Mouse (Mus musculus): ENCODE measurements at regions not wholly inside any gene's neighbourhood (a gene's known extent, or its start where the extent isn't known, plus 50 kb on each side); places are given as distances from the start of the nearest gene placed in this dataset.

DNA sequence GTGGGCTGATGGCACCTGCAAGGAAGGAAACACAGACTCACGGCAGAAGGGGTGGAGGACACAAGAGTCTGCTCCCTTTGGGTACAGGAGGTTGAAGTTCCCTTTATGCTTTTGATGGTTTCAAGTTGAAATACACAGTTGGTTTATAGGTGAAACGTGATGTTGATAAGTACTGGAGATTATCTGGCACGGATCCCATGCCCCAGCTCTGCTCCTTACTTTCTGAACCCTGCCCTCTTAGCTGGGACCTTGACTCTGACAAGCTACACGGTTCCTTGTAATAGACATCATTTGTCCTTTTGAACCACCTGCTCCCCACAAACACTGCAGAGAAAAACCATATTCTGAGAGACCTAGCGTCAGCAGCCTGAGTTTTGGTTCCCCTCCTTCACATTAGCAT, 363.4 kb upstream of the Dynlrb2 start:
- Histone ChIP-seq H3K27ac (ENCODE audit: low read depth) (no peak overlapping the region), H3K27me3 (ENCODE audit: control insufficient read depth, insufficient read depth, low read length) (no peaks in the 10 kb centered on the region), H3K4me3 (ENCODE audit: low read depth, low read length) (no peak overlapping the region), H3K4me2 (ENCODE audit: low read depth, low read length) (no peak overlapping the region), H3K36me3 (replicated peaks; ENCODE audit: control insufficient read depth, insufficient read depth, low read length) (no peaks in the 10 kb centered on the region), H3K9ac (replicated peaks; ENCODE audit: low read depth, low read length) (no peak overlapping the region), H3K9me3 (replicated peaks; ENCODE audit: control insufficient read depth, low read length) (no peaks in the 10 kb centered on the region), H3K4me1 (ENCODE audit: control insufficient read depth, insufficient read depth) (no peaks in the 10 kb centered on the region)
- ATAC-seq (ENCODE audit: insufficient read depth, low read depth): no peak
- TF ChIP-seq CTCF (IDR thresholded peaks at IDR 0.05; ENCODE audit: low read depth) (no peak), EP300 (IDR thresholded peaks at IDR 0.05; ENCODE audit: low read depth) (no peak)
- no peak for DNase-seq (ENCODE audit: low spot score)
- WGBS: 67% methylated on average over 5 of the region's 5 CpGs

DNA sequence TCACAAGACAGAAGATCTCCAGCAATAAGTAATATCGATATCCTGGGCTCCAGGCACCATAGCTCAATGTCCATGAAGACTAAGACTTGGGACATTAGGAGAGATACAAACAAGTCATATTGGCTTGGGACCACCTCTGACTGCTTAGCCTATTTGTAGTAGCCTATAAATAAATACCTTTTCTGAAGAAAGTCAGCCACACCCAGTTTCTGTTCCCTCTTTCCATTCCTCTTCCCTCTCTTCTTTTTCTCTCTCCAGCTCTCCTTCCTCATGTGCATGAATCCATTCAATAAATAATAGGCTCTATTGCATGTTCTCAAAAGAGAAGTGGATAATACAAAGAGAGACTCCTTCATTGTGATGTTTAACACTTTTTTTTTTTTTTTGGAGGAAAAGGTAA, 364.8 kb upstream of the Dynlrb2 start:
- no peaks in the 10 kb centered on the region for H3K36me3 ChIP-seq (replicated peaks; ENCODE audit: control insufficient read depth, insufficient read depth, low read length)
- H3K27ac ChIP-seq (ENCODE audit: low read depth): no peak overlapping the region
- H3K9me3 ChIP-seq (replicated peaks; ENCODE audit: control insufficient read depth, low read length): no peaks in the 10 kb centered on the region
- no peaks in the 10 kb centered on the region for H3K27me3 ChIP-seq (ENCODE audit: control insufficient read depth, insufficient read depth, low read length)
- no peaks in the 10 kb centered on the region for H3K4me1 ChIP-seq (ENCODE audit: control insufficient read depth, insufficient read depth)
- ATAC-seq (ENCODE audit: insufficient read depth, low read depth) (no peak), DNase-seq (ENCODE audit: low spot score) (no peak)
- H3K4me3 ChIP-seq (ENCODE audit: low read depth, low read length): no peak overlapping the region
- TF ChIP-seq CTCF (IDR thresholded peaks at IDR 0.05; ENCODE audit: low read depth): no peak
- no peak overlapping the region for H3K9ac ChIP-seq (replicated peaks; ENCODE audit: low read depth, low read length)
- WGBS: 72% methylated on average over 1 of the region's 1 CpGs
- no peak overlapping the region for H3K4me2 ChIP-seq (ENCODE audit: low read depth, low read length)

- H3K4me2 ChIP-seq (ENCODE audit: low read depth, low read length): no peak overlapping the region
- no peaks in the 10 kb centered on the region for H3K36me3 ChIP-seq (replicated peaks; ENCODE audit: control insufficient read depth, insufficient read depth, low read length)
- H3K9me3 ChIP-seq (replicated peaks; ENCODE audit: control insufficient read depth, low read length): no peaks in the 10 kb centered on the region
- no peak overlapping the region for H3K4me3 ChIP-seq (ENCODE audit: low read depth, low read length)
- TF ChIP-seq EP300 (IDR thresholded peaks at IDR 0.05; ENCODE audit: low read depth): no peak
- no peak for TF ChIP-seq CTCF (IDR thresholded peaks at IDR 0.05; ENCODE audit: low read depth)
- H3K4me1 ChIP-seq (ENCODE audit: control insufficient read depth, insufficient read depth): 0 out of 2 replicates have a peak, but pooled peaks cover 10% of the 10 kb centered on the region
- H3K9ac ChIP-seq (replicated peaks; ENCODE audit: low read depth, low read length): no peak overlapping the region
- no peak overlapping the region for H3K27ac ChIP-seq (ENCODE audit: low read depth)
- WGBS: 67% methylated on average over 2 of the region's 2 CpGs
- H3K27me3 ChIP-seq (ENCODE audit: control insufficient read depth, insufficient read depth, low read length): no peaks in the 10 kb centered on the region
- DNase-seq (ENCODE audit: low spot score) (no peak), ATAC-seq (ENCODE audit: insufficient read depth, low read depth) (no peak)
These were observed 367.0 kb upstream of the Dynlrb2 start for GRCm38 (mm10) chr8:116137765-116138164.

DNA sequence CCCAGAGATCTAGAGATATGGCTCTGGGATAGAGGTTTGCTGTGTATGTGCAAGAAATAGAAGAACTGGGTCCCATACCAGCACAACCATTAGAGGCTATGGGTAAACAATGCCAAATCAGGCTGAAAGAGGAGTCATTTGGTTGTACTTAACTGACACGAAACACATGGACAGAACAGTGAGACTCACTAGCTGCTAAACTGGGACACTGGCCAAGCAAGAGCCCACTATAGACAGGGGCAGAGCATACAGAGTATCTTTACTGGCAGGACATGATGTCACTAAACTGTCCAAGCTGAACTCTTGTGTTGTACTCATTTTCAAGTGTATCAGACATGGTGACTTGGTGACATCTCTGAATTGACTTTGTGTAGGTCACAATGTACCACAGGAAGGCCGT, 371.3 kb upstream of the Dynlrb2 start:
- H3K9ac ChIP-seq (replicated peaks; ENCODE audit: low read depth, low read length): no peak overlapping the region
- 47% methylated on average over 2 of the region's 2 CpGs for WGBS
- H3K4me1 ChIP-seq (ENCODE audit: control insufficient read depth, insufficient read depth): 0 out of 2 replicates have a peak, but pooled peaks cover 10% of the 10 kb centered on the region
- H3K36me3 ChIP-seq (replicated peaks; ENCODE audit: control insufficient read depth, insufficient read depth, low read length): no peaks in the 10 kb centered on the region
- DNase-seq (ENCODE audit: low spot score): no peak
- TF ChIP-seq CTCF (IDR thresholded peaks at IDR 0.05; ENCODE audit: low read depth) (no peak), EP300 (IDR thresholded peaks at IDR 0.05; ENCODE audit: low read depth) (no peak)
- no peak overlapping the region for H3K4me2 ChIP-seq (ENCODE audit: low read depth, low read length)
- H3K9me3 ChIP-seq (replicated peaks; ENCODE audit: control insufficient read depth, low read length): no peaks in the 10 kb centered on the region
- H3K27me3 ChIP-seq (ENCODE audit: control insufficient read depth, insufficient read depth, low read length): no peaks in the 10 kb centered on the region
- no peak overlapping the region for H3K4me3 ChIP-seq (ENCODE audit: low read depth, low read length)
- no peak overlapping the region for H3K27ac ChIP-seq (ENCODE audit: low read depth)
- ATAC-seq (ENCODE audit: insufficient read depth, low read depth): no peak; the same call in 1 of the 2 replicates

DNA sequence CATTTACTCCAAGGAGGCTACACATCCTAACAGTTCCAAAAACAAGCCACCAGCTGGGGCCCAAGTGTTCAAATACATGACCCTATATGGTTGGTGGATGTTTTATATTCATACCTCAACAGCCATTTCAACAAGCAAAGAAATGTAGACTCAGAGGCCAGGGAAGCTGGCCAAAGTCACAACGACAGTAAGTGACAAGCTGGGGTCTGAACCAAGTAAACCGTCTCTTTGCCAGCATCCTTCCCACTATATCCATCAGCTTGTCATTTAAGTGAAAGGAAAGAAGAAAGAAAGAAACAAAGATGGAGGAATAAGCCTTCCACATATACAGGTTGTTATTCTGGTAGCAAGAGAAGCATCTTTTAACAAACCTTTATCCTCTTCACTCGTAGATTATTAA, 371.7 kb upstream of the Dynlrb2 start:
- 0 out of 2 replicates have a peak, but pooled peaks cover 10% of the 10 kb centered on the region for H3K4me1 ChIP-seq (ENCODE audit: control insufficient read depth, insufficient read depth)
- no peaks in the 10 kb centered on the region for H3K27me3 ChIP-seq (ENCODE audit: control insufficient read depth, insufficient read depth, low read length)
- no peak overlapping the region for H3K27ac ChIP-seq (ENCODE audit: low read depth)
- ATAC-seq (ENCODE audit: insufficient read depth, low read depth) (no peak), DNase-seq (ENCODE audit: low spot score) (no peak)
- 65% methylated on average over 3 of the region's 3 CpGs for WGBS
- no peaks in the 10 kb centered on the region for H3K36me3 ChIP-seq (replicated peaks; ENCODE audit: control insufficient read depth, insufficient read depth, low read length)
- TF ChIP-seq CTCF (IDR thresholded peaks at IDR 0.05; ENCODE audit: low read depth): no peak
- TF ChIP-seq EP300 (IDR thresholded peaks at IDR 0.05; ENCODE audit: low read depth): no peak
- H3K9ac ChIP-seq (replicated peaks; ENCODE audit: low read depth, low read length): no peak overlapping the region
- H3K9me3 ChIP-seq (replicated peaks; ENCODE audit: control insufficient read depth, low read length): no peaks in the 10 kb centered on the region
- no peak overlapping the region for H3K4me3 ChIP-seq (ENCODE audit: low read depth, low read length)
- no peak overlapping the region for H3K4me2 ChIP-seq (ENCODE audit: low read depth, low read length)

DNA sequence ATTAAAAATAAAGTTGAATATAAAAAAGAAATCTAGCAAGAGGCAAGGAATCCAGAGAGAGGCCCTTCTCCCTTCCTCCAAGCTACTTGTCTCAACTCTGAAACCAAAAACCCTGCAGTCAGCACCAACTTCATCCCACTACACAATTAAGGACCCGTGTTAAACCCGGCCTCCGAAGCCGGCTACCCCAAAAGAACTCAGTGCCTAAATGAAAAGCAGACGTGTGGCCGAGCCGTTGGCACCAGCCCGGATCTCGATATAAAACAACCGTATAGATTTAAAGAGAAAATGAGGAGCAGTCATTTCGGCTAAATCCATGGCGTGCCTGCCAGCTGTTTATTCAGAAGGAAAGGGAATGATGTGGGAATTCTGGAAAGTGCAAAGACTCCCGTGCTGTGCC, 384.7 kb upstream of the Dynlrb2 start:
- H3K36me3 ChIP-seq (replicated peaks; ENCODE audit: control insufficient read depth, insufficient read depth, low read length): no peaks in the 10 kb centered on the region
- peaks cover 9% of the 10 kb centered on the region; the same call in 1 of the 2 replicates for H3K4me1 ChIP-seq (ENCODE audit: control insufficient read depth, insufficient read depth)
- H3K4me2 ChIP-seq (ENCODE audit: low read depth, low read length): no peak overlapping the region
- H3K9me3 ChIP-seq (replicated peaks; ENCODE audit: control insufficient read depth, low read length): no peaks in the 10 kb centered on the region
- no peak for TF ChIP-seq CTCF (IDR thresholded peaks at IDR 0.05; ENCODE audit: low read depth)
- TF ChIP-seq EP300 (IDR thresholded peaks at IDR 0.05; ENCODE audit: low read depth): no peak
- no peak overlapping the region for H3K4me3 ChIP-seq (ENCODE audit: low read depth, low read length)
- no peaks in the 10 kb centered on the region for H3K27me3 ChIP-seq (ENCODE audit: control insufficient read depth, insufficient read depth, low read length)
- DNase-seq (ENCODE audit: low spot score) (no peak), ATAC-seq (ENCODE audit: insufficient read depth, low read depth) (no peak)
- no peak overlapping the region for H3K27ac ChIP-seq (ENCODE audit: low read depth)
- H3K9ac ChIP-seq (replicated peaks; ENCODE audit: low read depth, low read length): no peak overlapping the region
- whole genome bisulfite sequencing: 79% methylated on average over 13 of the region's 13 CpGs
